Mouse (Mus musculus) adrenal gland, adult (tissue): ENCODE measurements at regions not wholly inside any gene's neighbourhood (a gene's known extent, or its start where the extent isn't known, plus 50 kb on each side); places are given as distances from the start of the nearest gene placed in this dataset.
"Not testable (repeated sequence)": the region's sequence is repeated elsewhere in the genome, so short reads cannot be mapped to it uniquely, and the experiment has no call there.

Experiments
- DNase-seq, 2 experiments: peaks; one replicate each; pipeline ENCODE4 v3.0.0; 2022 to 2023; ENCODE audit warnings: low spot score in 1 of 2; ENCODE audit not compliant: inconsistent age in 2 of 2

GRCm38 (mm10) chr12:65416909-65417308 is 191.6 kb downstream of the Wdr20rt start:
- DNase-seq, result no peak

DNA sequence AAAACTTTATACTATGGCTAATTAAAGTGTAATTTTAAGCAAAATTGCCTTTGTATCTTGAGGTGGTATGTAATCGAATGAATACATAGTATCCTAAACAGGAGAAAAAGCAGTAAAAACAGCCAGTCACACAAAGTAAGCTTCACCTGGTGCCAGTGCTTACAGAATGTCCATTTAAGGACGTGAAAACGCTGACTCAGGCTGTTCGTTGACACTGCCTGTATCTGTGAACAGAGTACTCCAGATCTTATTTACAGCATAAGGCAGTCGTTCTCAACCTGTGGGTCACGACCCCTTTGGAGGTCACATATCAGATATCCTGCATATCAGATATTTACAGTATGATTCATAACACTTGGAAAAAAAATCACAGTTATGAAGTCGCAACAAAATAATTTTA is 194.8 kb downstream of the Wdr20rt start:
- no peak for DNase-seq

DNA sequence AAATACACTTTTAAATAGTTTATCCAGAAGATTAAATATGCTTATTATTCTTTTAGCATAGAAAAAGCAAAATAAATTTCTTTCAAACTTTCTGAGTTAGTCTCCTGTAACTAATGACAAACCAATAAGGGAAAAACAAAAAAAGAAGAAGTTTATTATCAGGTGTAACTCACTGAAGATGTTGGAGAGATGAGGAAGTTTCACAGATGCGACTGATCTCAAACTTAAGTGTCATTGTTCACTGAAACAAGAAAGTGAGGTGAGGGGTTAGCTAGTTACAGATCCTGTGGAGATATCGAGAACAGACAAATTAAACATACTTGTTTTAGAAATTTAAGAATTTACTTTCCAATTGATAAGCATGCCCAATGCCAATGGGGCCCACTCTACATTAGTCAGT is 199.2 kb downstream of the Wdr20rt start:
- no peak for DNase-seq

GRCm38 (mm10) chr12:65425440-65425839 is 200.1 kb downstream of the Wdr20rt start:
- no peak for DNase-seq

DNA sequence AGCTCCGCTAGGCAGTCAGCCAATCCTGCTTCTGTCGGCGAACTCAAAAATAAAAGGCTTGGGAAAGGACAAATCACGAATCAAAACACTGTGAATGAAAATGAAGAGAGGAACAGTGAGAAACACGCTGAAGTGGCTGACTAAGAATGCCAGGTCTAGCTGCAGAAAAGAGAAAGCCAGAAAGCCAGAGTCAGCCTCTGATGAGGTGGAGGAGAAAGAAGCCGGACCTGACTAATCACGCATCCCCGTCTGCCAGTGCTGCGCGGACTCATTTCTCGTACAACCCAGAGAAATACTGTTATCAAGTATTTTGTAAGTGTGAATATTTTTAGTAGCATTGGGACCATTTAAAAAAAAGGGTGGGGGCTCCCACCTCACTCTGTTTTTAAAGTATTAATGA is 201.6 kb downstream of the Wdr20rt start:
- no peak for DNase-seq

DNA sequence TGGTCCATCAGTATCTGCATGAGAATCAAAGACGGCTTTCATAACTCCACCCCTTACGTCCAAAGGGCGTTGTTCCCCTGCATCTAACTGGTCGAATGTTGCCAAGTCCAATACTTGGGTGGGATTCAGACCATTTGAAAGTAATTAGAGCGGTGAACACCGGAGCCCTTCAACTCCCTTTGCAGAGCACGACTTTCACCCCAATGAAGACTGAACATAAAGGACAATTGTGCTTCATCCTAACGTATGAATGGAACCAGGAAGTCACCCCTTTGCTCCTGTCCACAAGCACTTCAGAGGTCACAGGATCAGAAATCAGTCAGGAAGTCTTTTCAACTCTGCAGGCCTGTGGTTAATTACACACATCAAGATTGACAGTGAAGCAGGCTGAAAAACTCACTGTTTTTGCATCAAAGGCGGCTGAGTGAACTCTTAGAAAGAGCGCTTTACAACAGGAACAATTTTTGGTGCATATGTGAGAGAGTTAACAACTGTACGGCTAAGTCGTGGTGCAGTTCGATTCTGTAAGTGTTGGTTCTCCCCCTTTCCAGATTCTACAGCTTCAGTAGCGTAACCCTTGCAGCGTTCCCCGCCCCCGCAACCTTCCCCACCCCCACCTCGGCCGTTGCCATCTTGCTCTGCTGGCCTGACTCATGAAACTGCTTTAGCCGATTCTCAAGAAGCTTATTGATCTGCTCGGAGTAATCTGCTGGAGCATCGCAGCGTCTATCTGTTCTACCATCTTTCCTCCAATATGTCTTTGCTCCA is 203.1 kb downstream of the Wdr20rt start:
- DNase-seq, result no peak

GRCm38 (mm10) chr12:65450845-65451244 is 225.5 kb downstream of the Wdr20rt start:
- no peak for DNase-seq

DNA sequence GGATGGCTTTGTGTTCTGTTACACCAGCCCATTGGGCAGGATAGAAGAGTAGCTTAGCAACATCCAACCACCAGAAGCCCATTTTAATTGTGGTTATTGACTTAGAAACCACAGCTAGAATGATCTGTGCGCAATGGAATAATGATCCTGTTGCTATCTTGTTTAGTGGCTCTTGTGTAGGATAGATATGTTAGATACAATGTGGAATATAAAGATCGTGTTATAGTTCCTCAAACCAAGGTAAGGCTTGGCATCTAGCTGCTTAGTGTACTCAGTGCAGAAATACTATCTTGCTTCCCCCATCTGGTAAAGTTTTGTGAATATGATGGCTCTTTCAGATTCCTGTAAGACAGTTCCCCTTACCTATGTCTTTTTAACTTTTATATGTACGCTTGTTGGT is 230.4 kb downstream of the Wdr20rt start:
- no peak for DNase-seq

DNA sequence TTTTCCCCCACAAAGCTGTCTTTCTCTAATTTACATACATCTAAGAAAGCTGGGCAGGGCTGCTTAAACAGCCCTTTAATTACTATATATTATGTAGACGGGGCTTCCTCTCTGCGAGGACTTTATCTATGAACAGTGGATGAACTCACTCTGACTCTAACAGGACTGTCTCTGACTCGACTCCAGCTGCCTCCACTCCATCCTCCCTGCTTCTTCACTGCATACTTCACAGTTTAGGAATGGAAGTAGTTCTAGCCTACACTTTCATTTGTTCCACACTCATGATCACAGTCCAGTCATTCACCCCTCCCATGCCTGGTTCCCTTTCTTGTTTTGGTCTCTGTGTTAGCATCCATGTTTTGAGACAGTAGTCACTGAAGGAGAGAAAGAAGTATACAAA is 231.6 kb downstream of the Wdr20rt start:
- no peak for DNase-seq

GRCm38 (mm10) chr12:65464246-65464645 is 238.9 kb downstream of the Wdr20rt start:
- DNase-seq, result no peak

DNA sequence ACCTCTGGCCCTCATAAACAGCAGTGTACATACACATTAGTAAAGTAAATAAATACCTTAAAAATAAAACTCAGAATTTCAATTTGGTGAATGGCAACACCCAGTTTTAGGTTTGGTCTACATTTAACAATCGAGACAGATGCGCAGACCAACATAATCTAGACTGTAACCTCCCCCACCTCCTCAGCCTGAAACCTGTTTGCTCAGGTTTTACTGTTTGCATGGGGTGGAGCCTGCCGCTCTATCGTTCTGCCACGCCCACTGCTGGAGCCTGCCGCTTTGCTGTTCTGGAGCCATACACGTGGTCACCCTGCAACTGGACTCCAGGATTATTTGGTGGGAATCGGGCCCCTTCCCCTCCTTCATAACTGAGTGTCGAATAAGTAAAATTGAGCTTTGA is 253.4 kb downstream of the Wdr20rt start:
- not testable (repeated sequence) for DNase-seq

GRCm38 (mm10) chr12:65480829-65481228 is 255.5 kb downstream of the Wdr20rt start:
- no peak for DNase-seq

DNA sequence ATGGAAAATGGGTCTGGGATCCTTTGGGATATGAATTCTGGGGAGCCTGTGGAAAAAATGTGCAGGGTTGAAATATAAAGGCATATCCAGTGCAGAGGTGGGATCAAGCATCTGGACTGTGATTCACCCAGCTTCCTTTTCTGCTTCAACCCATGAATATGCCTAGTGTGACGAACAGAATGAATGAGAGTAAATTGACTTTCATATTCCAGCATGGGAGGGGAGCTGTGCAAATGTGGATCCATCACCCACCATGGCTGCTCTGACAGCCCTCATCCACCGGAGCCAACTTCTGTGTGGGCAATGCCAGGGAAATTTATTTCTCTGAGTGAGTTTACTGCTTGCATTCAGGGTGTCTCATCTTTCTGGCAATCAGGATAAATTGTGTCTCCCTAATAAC is 265.8 kb downstream of the Wdr20rt start:
- DNase-seq, result no peak

- DNase-seq, result no peak
Measured at GRCm38 (mm10) chr12:65494388-65495030, 269.2 kb downstream of the Wdr20rt start.

DNA sequence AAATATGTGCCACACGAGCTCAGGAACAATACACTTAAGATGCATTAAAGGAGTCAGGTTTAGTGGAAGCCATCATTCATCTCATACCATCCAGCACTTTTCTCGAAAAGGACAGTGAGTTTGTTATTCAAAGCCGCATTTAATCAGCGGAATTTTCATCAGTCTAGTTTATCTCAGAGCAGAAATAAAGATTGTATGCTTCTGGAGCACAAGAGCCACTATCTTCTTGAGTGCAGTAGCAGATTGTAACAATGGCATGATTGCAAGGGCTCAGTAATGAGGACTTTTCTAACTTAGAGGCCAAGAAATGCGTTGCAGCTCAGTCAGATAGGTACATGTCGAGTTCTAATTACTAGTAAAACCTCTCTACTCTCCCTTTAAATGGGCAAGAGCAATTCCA is 271.3 kb downstream of the Wdr20rt start:
- no peak for DNase-seq

- DNase-seq, result no peak
Measured at GRCm38 (mm10) chr12:65497602-65498001, 272.3 kb downstream of the Wdr20rt start.

GRCm38 (mm10) chr12:65501459-65501858 is 276.1 kb downstream of the Wdr20rt start:
- DNase-seq, result no peak

GRCm38 (mm10) chr12:65502045-65502444 is 276.7 kb downstream of the Wdr20rt start:
- no peak for DNase-seq

GRCm38 (mm10) chr12:65513070-65513469 is 287.8 kb downstream of the Wdr20rt start:
- no peak for DNase-seq

- DNase-seq, result no peak
Measured at GRCm38 (mm10) chr12:65534142-65534690, 308.9 kb downstream of the Wdr20rt start.

GRCm38 (mm10) chr12:65548301-65548700 is 323.0 kb downstream of the Wdr20rt start:
- DNase-seq, result no peak

- no peak for DNase-seq
Measured at GRCm38 (mm10) chr12:65552230-65552629, 326.9 kb downstream of the Wdr20rt start.
